Mouse (Mus musculus): ENCODE results near the gene Gsap. TPM values are rescaled to one million over a fixed set of nuclear protein-coding genes. Genes with fewer than 3 reads are reported as not detected.

Gsap gene
- polyA plus RNA-seq, 1 experiment from 2014 or later = 15.5 TPM

- Histone ChIP-seq H3K9me3 (ENCODE audit: control insufficient read depth, low read length) (no peaks in the 10 kb centered on the region), H3K4me3 (replicated peaks; ENCODE audit: low read length) (no peak overlapping the region), H3K4me2 (replicated peaks) (no peak overlapping the region), H3K27ac (no peak overlapping the region), H3K27me3 (ENCODE audit: control insufficient read depth, insufficient read depth, low read length) (no peaks in the 10 kb centered on the region), H3K4me1 (replicated peaks; ENCODE audit: control insufficient read depth, insufficient read depth, low read length) (no peaks in the 10 kb centered on the region), H3K9ac (no peak overlapping the region), H3K36me3 (replicated peaks; ENCODE audit: control insufficient read depth, insufficient read depth) (no peaks in the 10 kb centered on the region)
- ATAC-seq (ENCODE audit: low FRiP score) = no peak
- DNase-seq (ENCODE audit: low spot score) = no peak
- 84% methylated on average over 3 of the region's 3 CpGs for WGBS
Observed at GRCm38 (mm10) chr5:21358648-21359047, 172.6 kb downstream of the Gsap start.

GRCm38 (mm10) chr5:21363343-21363742 is 177.3 kb downstream of the Gsap start:
- ATAC-seq (ENCODE audit: low FRiP score) (no peak), DNase-seq (ENCODE audit: low spot score) (no peak)
- Histone ChIP-seq H3K9me3 (ENCODE audit: control insufficient read depth, low read length) (no peaks in the 10 kb centered on the region), H3K9ac (no peak overlapping the region), H3K4me3 (replicated peaks; ENCODE audit: low read length) (no peak overlapping the region), H3K36me3 (replicated peaks; ENCODE audit: control insufficient read depth, insufficient read depth) (no peaks in the 10 kb centered on the region), H3K27ac (no peak overlapping the region), H3K4me2 (replicated peaks) (no peak overlapping the region), H3K4me1 (replicated peaks; ENCODE audit: control insufficient read depth, insufficient read depth, low read length) (no peaks in the 10 kb centered on the region), H3K27me3 (ENCODE audit: control insufficient read depth, insufficient read depth, low read length) (no peaks in the 10 kb centered on the region)
- 85% methylated on average over 3 of the region's 3 CpGs for WGBS

Other genes starting within 250 kb of the Gsap start
- 4.3 and 5.6 TPM in 2 replicates for gene Rsbn1l, start 229.9 kb upstream of the Gsap start, polyA plus RNA-seq (2014; fragmentation: Nextera tagmentation; extraction: Ambion mirVana)
- 28.4 and 28.9 TPM in 2 replicates for gene Ptpn12, start 130.3 kb upstream of the Gsap start, polyA plus RNA-seq (2014; fragmentation: Nextera tagmentation; extraction: Ambion mirVana)
- gene Fgl2, start 186.4 kb downstream of the Gsap start, polyA plus RNA-seq (2014; fragmentation: Nextera tagmentation; extraction: Ambion mirVana) = 5.7 and 6.2 TPM in 2 replicates
- 0.95 and 1.4 TPM in 2 replicates for gene Ccdc146, start 238.4 kb downstream of the Gsap start, polyA plus RNA-seq (2014; fragmentation: Nextera tagmentation; extraction: Ambion mirVana)
- gene Fam185a, start 238.7 kb downstream of the Gsap start, polyA plus RNA-seq (2014; fragmentation: Nextera tagmentation; extraction: Ambion mirVana) = 9.5 and 10.8 TPM in 2 replicates

All from hindbrain, embryonic 14.5 days (tissue).